Mouse (Mus musculus): ENCODE results near the gene Cyp26a1.

DNA sequence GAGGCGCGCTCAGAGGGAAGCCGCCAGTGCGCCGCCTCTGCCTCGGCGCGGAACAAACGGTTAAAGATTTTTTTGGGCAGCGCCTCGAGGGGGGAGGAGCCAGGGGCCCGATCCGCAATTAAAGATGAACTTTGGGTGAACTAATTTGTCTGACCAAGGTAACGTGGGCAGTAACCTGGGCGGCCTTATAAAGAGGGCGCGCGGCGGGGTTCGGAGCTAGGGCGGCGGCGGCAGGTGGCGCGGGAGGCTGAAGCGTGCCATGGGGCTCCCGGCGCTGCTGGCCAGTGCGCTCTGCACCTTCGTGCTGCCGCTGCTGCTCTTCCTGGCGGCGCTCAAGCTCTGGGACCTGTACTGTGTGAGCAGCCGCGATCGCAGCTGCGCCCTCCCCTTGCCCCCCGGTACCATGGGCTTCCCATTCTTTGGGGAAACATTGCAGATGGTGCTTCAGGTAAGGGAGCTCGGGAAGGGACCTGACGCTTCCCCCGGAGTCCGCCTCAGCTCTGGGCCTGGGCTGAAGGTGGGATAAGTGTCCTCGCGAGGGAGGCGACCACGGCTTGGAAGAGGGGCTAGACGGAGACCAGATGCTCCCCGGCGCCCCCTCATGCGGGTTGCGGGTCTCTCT, at the start of gene Cyp26a1:
- TF ChIP-seq CTCF (IDR thresholded peaks at IDR 0.05; ENCODE audit: low read depth, low read length) (no peak), POLR2A (IDR thresholded peaks at IDR 0.05; ENCODE audit: extremely low read depth, insufficient read depth, low read length) (peak; percentile 65; the same call in 1 of the 2 replicates)
